Mouse (Mus musculus): ENCODE results near the gene Gucy2e.

DNA sequence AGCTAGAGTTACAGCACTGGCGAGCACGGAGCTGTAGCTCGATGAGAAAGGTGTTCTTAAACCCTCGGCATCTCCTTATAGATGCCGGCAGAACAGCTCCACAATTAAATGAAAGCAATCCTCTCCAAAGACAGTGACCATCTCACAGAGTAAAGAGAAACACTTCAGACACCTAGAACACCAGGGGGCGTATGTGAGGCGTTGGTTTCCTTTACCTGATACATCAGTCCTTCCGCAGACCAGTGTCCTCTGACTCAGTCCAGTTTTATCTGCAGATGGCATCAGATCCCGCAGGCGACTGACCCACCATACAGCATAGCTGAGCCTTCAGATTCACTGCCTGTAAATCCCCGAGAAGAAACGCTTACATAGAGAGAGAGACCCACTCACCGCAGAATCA is 32.7 kb upstream of the Gucy2e start:
- peak; percentile 55; the same call in 1 of the 2 replicates for TF ChIP-seq CTCF (IDR thresholded peaks at IDR 0.05; ENCODE audit: extremely low read depth, insufficient read length, insufficient replicate concordance, low read depth, low read length)
- no peak for TF ChIP-seq POLR2A (IDR thresholded peaks at IDR 0.05; ENCODE audit: low read depth, low read length)

Measured in small intestine, adult 2 months (tissue).